Mouse (Mus musculus) hindbrain, embryonic 11.5 days (tissue): ENCODE results near the gene Sgcg. TPM values are rescaled to one million over a fixed set of nuclear protein-coding genes. Genes with fewer than 3 reads are reported as not detected.

Source experiments
- ATAC-seq: fragments of 200-750 bp; cut with Nextera tagmentation; 2 replicates; pipeline ENCODE4 v1.8.0; 2017; ENCODE audit warnings: mild to moderate bottlenecking, moderate TSS enrichment, moderate library complexity; ENCODE audit not compliant: low FRiP score
- DNase-seq: peaks from one replicate; pipeline ENCODE4 v3.0.0-alpha.2; 2015; ENCODE audit warnings: low spot score
- H3K27ac ChIP-seq: fragments of 300-500 bp; sonication (generic); 2 replicates; pipeline ENCODE4 v1.5.1; 2014; ENCODE audit warnings: mild to moderate bottlenecking, low read depth, low read length
- H3K27me3 ChIP-seq: fragments of 300-500 bp; sonication (generic); 2 replicates; pipeline ENCODE4 v1.6.1; 2014; ENCODE audit warnings: mild to moderate bottlenecking, low read length, moderate library complexity, mixed read lengths; ENCODE audit not compliant: control insufficient read depth, insufficient read depth
- H3K36me3 ChIP-seq: fragments of 300-500 bp; sonication (generic); 2 replicates; pipeline ENCODE4 v1.6.1; 2014; ENCODE audit warnings: mild to moderate bottlenecking, low read length, moderate library complexity, mixed read lengths; ENCODE audit not compliant: control insufficient read depth, insufficient read depth
- H3K4me1 ChIP-seq: fragments of 300-500 bp; sonication (generic); replicated peaks from 2 replicates; pipeline ENCODE4 v1.6.1; 2014; ENCODE audit warnings: low read length, mixed read lengths; ENCODE audit not compliant: control insufficient read depth, insufficient read depth
- H3K4me2 ChIP-seq: fragments of 300-500 bp; sonication (generic); replicated peaks from 2 replicates; pipeline ENCODE4 v1.6.1; 2014; ENCODE audit warnings: mild to moderate bottlenecking, low read depth, low read length
- H3K4me3 ChIP-seq: fragments of 300-500 bp; sonication (generic); 2 replicates; pipeline ENCODE4 v1.5.1; 2014; ENCODE audit warnings: low read depth, low read length
- H3K9ac ChIP-seq: fragments of 300-500 bp; sonication (generic); 2 replicates; pipeline ENCODE4 v1.6.1; 2014; ENCODE audit warnings: low read depth, low read length
- H3K9me3 ChIP-seq: fragments of 300-500 bp; sonication (generic); 2 replicates; pipeline ENCODE4 v1.6.1; 2016; ENCODE audit warnings: low read length; ENCODE audit not compliant: control insufficient read depth
- WGBS: fragments of 180-500 bp; shearing (Covaris S2); extraction: QIAGEN DNeasy Blood & Tissue Kit; methylation state at CpG from one replicate; pipeline ENCODE4 v1.1.7; 2014; 5-methylcytosine and 5-hydroxymethylcytosine counted together
- polyA plus RNA-seq: library from polyadenylated mRNA; unstranded; fragments of >200 nt; fragmentation: Nextera tagmentation; extraction: Ambion mirVana; gene quantifications from 2 replicates; pipeline ENCODE4 v1.2.1, GENCODE M21; 2014

The Sgcg gene
- polyA plus RNA-seq, 1 experiment from 2014 or later = 0.19 TPM

- no peaks in the 10 kb centered on the region for H3K4me1 ChIP-seq
- H3K4me3 ChIP-seq = peak overlapping the region; percentile 75
- no peaks in the 10 kb centered on the region for H3K27me3 ChIP-seq
- no peaks in the 10 kb centered on the region for H3K36me3 ChIP-seq
- peak overlapping the region; percentile 93 for H3K27ac ChIP-seq
- peak overlapping the region; percentile 73 for H3K9ac ChIP-seq
- H3K9me3 ChIP-seq = no peaks in the 10 kb centered on the region
- DNase-seq (peak; percentile 81), ATAC-seq (peak; percentile 68)
- whole genome bisulfite sequencing = under 1% methylated on average over 26 of the region's 37 CpGs
- peak overlapping the region; percentile 62 for H3K4me2 ChIP-seq
Observed at GRCm38 (mm10) chr14:61173229-61173628, 85.1 kb downstream of the Sgcg start.

GRCm38 (mm10) chr14:61172548-61173158, 85.6 kb downstream of the Sgcg start:
- ATAC-seq = peak; percentile 99
- Histone ChIP-seq H3K4me3 (peak overlapping the region; percentile 75), H3K36me3 (no peaks in the 10 kb centered on the region), H3K4me2 (peak overlapping the region; percentile 62), H3K9ac (peak overlapping the region; percentile 73), H3K27me3 (no peaks in the 10 kb centered on the region), H3K4me1 (no peaks in the 10 kb centered on the region), H3K27ac (peak overlapping the region; percentile 93), H3K9me3 (no peaks in the 10 kb centered on the region)
- WGBS = under 1% methylated on average over 35 of the region's 52 CpGs
- DNase-seq = peak; percentile 100

GRCm38 (mm10) chr14:61171261-61171970, 86.9 kb downstream of the Sgcg start:
- Histone ChIP-seq H3K4me3 (no peak overlapping the region), H3K36me3 (no peaks in the 10 kb centered on the region), H3K9me3 (no peaks in the 10 kb centered on the region), H3K27me3 (no peaks in the 10 kb centered on the region), H3K27ac (no peak overlapping the region), H3K4me1 (no peaks in the 10 kb centered on the region), H3K4me2 (no peak overlapping the region), H3K9ac (no peak overlapping the region)
- DNase-seq = no peak
- ATAC-seq = no peak
- WGBS = 84% methylated on average over 5 of the region's 5 CpGs

Other genes with a start within 250 kb of the Sgcg start
- 55.0 and 59.6 TPM in 2 replicates for gene Tnfrsf19, start 212.0 kb downstream of the Sgcg start, polyA plus RNA-seq
- 5.8 and 8.3 TPM in 2 replicates for gene Sacs, start 120.0 kb downstream of the Sgcg start, polyA plus RNA-seq
- gene Arl11, start 51.3 kb upstream of the Sgcg start, polyA plus RNA-seq = 0.56 and 0.66 TPM in 2 replicates
- 9.2 and 10.3 TPM in 2 replicates for gene Ebpl, start 101.9 kb upstream of the Sgcg start, polyA plus RNA-seq
- gene Kpna3, start 181.4 kb upstream of the Sgcg start, polyA plus RNA-seq = 90.7 and 117 TPM in 2 replicates